Mouse (Mus musculus) bone marrow macrophage, adult 2 months (primary cell): ENCODE data around the gene Rpl37.

Experiments
- CTCF ChIP-seq: IDR thresholded peaks from 2 replicates; pipeline ENCODE4 v1.5.1; 2012; ENCODE audit warnings: low read depth, mild to moderate bottlenecking, low read length, moderate library complexity
- POLR2A ChIP-seq: IDR thresholded peaks from 2 replicates; pipeline ENCODE4 v1.6.1; 2012; ENCODE audit warnings: mild to moderate bottlenecking, low read depth, low read length, borderline replicate concordance

DNA sequence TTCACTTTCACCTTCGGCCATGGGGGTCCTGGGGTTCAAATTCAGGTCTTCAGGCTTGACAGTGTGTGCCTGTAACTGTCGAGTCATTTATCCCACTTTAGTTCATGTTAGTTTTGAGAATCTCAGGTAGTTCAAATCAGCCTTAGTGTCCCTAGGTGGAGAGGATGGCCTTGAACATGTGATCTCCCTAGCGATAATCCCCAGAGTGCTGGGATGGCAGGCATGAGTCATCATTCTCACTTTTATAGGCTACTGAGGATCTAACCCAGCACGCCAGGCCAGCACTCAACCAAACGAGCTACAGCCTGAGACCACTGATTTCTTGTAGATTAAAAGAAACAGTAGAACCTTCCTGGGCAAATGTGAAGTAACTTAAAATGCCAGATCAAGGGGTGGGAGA is 25.6 kb downstream of the Rpl37 start:
- TF ChIP-seq CTCF = no peak
- no peak for TF ChIP-seq POLR2A
